Mouse (Mus musculus) limb, embryonic 12.5 days (tissue): Measurements from ENCODE around the gene Capn9. TPM values are rescaled to one million over a fixed set of nuclear protein-coding genes. Genes with fewer than 3 reads are reported as not detected.

Source experiments
- ATAC-seq: fragments of 200-750 bp; cut with Nextera tagmentation; 2 replicates; pipeline ENCODE4 v1.8.0; 2017; ENCODE audit warnings: low read depth, moderate TSS enrichment; ENCODE audit not compliant: insufficient number of reproducible peaks, insufficient read depth, low FRiP score, low TSS enrichment
- H3K27ac ChIP-seq: fragments of 300-500 bp; sonication (generic); 2 replicates; pipeline ENCODE4 v1.5.1; 2016; ENCODE audit warnings: mild to moderate bottlenecking, moderate library complexity
- H3K27me3 ChIP-seq: fragments of 300-500 bp; sonication (generic); 2 replicates; pipeline ENCODE4 v1.6.1; 2016; ENCODE audit warnings: mild to moderate bottlenecking, moderate library complexity
- H3K36me3 ChIP-seq: fragments of 300-500 bp; sonication (generic); 2 replicates; pipeline ENCODE4 v1.6.1; 2016; ENCODE audit warnings: mild to moderate bottlenecking, moderate library complexity
- H3K4me1 ChIP-seq: fragments of 300-500 bp; sonication (generic); replicated peaks from 2 replicates; pipeline ENCODE4 v1.6.1; 2016
- H3K4me2 ChIP-seq: fragments of 300-500 bp; sonication (generic); 2 replicates; pipeline ENCODE4 v1.6.1; 2016; ENCODE audit warnings: mild to moderate bottlenecking, moderate library complexity
- H3K4me3 ChIP-seq: fragments of 300-500 bp; sonication (generic); replicated peaks from 2 replicates; pipeline ENCODE4 v1.5.1; 2016; ENCODE audit warnings: mild to moderate bottlenecking
- H3K9ac ChIP-seq: fragments of 300-500 bp; sonication (generic); replicated peaks from 2 replicates; pipeline ENCODE4 v1.6.1; 2016; ENCODE audit warnings: mild to moderate bottlenecking, moderate library complexity
- H3K9me3 ChIP-seq: fragments of 300-500 bp; sonication (generic); 2 replicates; pipeline ENCODE4 v1.6.1; 2016; ENCODE audit warnings: mild to moderate bottlenecking, moderate library complexity
- WGBS: fragments of 180-500 bp; shearing (Covaris S2); methylation state at CpG from one replicate; pipeline ENCODE4 v1.1.7; 2016; 5-methylcytosine and 5-hydroxymethylcytosine counted together
- polyA plus RNA-seq: library from polyadenylated mRNA; unstranded; fragments of >200 nt; fragmentation: Nextera tagmentation; extraction: Ambion mirVana; gene quantifications from 2 replicates; pipeline ENCODE4 v1.2.1, GENCODE M21; 2016

The Capn9 gene
- polyA plus RNA-seq, 1 experiment from 2014 or later: not detected

DNA sequence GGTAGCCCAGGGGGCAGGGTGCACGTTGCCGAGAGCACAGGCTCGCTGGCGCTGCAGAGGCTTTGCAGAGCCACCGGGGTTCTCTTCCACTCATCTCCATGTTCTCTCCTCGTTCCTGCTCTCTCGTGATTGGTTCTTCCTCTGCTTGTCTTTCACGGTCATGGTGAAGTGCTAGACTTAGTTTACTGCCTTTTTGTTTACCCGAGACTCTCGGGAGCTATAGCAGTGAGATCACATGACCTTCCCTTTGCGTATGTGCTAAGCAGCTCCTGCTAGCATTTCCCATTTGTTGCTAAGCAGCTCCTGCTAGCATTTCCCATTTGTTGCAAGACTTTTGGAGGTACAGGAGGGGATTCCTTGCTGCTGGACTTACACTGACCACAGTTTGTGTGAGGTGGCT lies 28.6 kb upstream of the Capn9 start:
- ATAC-seq: no peak

DNA sequence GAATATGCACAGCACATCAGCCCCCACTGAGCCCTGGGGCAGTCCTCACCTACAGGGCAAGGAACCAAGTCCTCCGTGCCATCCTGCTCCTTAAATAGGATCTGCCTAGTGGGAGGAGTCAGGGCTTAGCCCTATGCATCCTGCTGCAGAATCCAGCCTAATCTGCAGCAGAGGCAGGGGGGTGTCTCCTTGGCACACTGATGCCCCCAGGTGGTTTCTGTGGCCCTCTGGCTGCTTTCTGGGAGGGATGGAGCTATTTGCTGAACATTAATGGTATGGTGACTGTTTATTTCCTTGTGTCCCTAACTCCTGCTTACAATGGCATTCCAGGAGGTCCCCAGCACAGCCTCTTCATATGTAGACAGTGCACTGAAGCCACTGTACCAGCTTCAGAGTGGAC lies 27.7 kb upstream of the Capn9 start:
- H3K27ac ChIP-seq: no peak overlapping the region
- no peak overlapping the region for H3K4me2 ChIP-seq
- no peak for ATAC-seq
- no peaks in the 10 kb centered on the region for H3K4me1 ChIP-seq
- no peaks in the 10 kb centered on the region for H3K9me3 ChIP-seq
- H3K4me3 ChIP-seq: no peak overlapping the region
- peaks cover 95% of the 10 kb centered on the region for H3K36me3 ChIP-seq
- WGBS: 83% methylated on average over 1 of the region's 1 CpGs
- H3K27me3 ChIP-seq: no peaks in the 10 kb centered on the region
- no peak overlapping the region for H3K9ac ChIP-seq

More for the DNA sequence above, 28.6 kb upstream of the Capn9 start:
- Histone ChIP-seq H3K27ac (no peak overlapping the region), H3K4me2 (no peak overlapping the region), H3K9ac (no peak overlapping the region), H3K36me3 (peaks cover 97% of the 10 kb centered on the region), H3K4me1 (no peaks in the 10 kb centered on the region), H3K4me3 (no peak overlapping the region), H3K27me3 (no peaks in the 10 kb centered on the region), H3K9me3 (no peaks in the 10 kb centered on the region)
- 63% methylated on average over 11 of the region's 11 CpGs for WGBS

DNA sequence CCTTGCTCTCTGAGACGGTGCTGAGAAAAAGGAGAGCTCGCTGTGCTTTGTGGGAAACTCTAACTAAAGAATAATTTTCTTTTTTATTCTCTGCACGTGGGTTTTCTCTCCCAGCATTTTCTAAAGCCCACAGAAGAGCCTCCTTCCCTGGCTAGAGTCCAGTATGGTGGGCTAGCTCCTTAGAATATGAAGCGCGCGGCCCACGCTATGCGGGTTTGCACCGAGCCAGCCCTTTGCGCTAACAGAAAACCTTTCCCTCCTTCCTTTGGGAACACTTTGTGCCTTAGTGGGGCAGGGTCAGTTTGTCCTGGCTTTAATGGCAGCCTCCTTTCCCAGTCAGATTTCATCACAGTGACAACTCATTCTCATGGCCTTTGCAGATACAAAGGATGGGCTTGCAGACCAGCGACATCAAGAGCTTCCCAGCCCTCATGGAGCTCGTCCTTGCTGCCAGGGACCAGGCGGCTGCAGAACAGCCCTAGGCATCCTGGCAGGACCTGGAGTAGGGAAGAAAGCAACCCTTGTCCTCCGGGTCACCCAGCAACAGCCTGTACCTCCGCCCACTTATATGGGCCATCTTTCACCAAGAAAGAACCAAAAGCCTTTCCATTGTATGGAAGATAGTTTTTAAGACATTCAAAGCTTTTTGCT lies 24.8 kb upstream of the Capn9 start:
- H3K9me3 ChIP-seq: no peaks in the 10 kb centered on the region
- H3K27ac ChIP-seq: no peak overlapping the region
- no peak overlapping the region for H3K4me3 ChIP-seq
- no peak overlapping the region for H3K9ac ChIP-seq
- 94% methylated on average over 15 of the region's 15 CpGs for WGBS
- H3K4me1 ChIP-seq: no peaks in the 10 kb centered on the region
- peaks cover 66% of the 10 kb centered on the region for H3K36me3 ChIP-seq
- ATAC-seq: no peak
- no peaks in the 10 kb centered on the region for H3K27me3 ChIP-seq
- no peak overlapping the region for H3K4me2 ChIP-seq

DNA sequence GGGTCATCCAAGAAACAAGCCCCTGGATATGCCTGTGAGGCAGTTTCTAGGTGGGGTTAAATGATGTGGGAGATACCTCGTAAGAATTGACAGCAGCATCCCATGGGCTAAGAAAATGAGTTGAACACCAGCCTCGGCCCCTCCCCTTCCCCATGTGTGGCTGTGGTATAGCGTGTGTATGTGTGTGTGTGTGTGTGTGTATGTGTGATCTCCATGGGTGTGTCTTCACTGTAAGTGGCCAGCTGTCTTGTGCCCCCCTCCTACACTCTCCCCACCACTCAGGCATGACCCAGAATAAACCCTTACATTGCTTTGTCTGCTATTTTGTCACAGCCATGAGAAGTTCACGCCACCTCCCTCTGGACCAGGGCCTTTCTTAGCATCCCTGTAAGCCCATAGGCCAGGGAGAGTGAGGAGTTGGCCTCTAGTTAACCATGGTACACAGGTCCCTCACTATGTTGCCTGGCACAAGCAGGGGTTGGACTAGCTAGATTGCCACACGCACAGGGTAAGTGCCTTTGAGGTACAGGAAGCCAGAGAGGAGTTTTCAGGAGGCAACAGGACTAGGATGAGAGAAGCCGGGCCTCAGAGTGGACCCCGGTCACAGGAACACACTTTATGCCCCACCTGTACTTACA lies 20.7 kb upstream of the Capn9 start:
- no peak overlapping the region for H3K27ac ChIP-seq
- H3K27me3 ChIP-seq: no peaks in the 10 kb centered on the region
- H3K4me2 ChIP-seq: no peak overlapping the region
- H3K4me3 ChIP-seq: no peak overlapping the region
- peaks cover 28% of the 10 kb centered on the region for H3K36me3 ChIP-seq
- H3K9ac ChIP-seq: no peak overlapping the region
- WGBS: 80% methylated on average over 7 of the region's 7 CpGs
- no peak for ATAC-seq
- H3K4me1 ChIP-seq: no peaks in the 10 kb centered on the region
- no peaks in the 10 kb centered on the region for H3K9me3 ChIP-seq

DNA sequence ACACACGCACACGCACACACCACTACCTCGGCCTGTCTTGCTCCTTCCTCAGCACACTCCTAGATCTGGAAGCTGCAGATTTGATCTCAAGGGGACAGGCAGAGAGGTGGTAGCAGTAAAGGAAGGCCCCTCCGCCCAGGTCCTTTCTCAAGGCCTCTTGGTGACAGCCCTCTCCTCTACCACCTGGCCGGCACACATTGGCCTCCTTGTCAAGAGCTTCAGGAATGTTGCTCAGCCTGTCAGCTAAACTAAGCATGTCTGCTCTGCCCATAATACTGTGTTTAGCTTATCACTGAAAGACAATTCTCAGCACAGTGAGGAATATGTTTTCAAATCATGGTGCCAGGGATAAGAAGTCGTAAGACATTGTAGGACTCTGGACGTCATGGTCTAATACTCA lies 19.7 kb upstream of the Capn9 start:
- WGBS: 88% methylated on average over 7 of the region's 7 CpGs
- H3K9me3 ChIP-seq: no peaks in the 10 kb centered on the region
- no peaks in the 10 kb centered on the region for H3K27me3 ChIP-seq
- peaks cover 18% of the 10 kb centered on the region for H3K36me3 ChIP-seq
- no peak overlapping the region for H3K4me2 ChIP-seq
- H3K4me1 ChIP-seq: no peaks in the 10 kb centered on the region
- no peak overlapping the region for H3K4me3 ChIP-seq
- 0 out of 2 replicates have a peak overlapping the region, but pooled peaks have one; percentile 27 for H3K9ac ChIP-seq
- no peak overlapping the region for H3K27ac ChIP-seq
- no peak for ATAC-seq

DNA sequence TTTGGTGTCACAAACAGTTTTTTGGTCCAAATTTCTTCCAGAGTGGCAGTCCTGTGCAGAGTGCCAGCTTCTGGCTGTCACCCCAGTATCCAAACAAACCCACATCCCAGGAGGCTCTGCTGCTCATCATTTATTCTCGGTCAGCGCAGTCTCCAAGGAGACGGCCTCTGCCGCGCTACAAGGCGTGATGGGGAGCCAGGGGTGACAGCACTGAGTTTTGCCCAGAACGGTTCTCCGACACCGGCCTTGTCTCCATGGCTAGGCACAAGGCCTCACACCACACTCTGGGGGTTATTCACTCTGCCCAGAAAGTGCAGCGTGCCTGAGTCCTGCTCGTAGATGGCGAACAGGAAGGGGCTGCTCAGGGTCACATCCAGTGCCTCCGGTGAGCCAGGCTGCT lies 19.3 kb upstream of the Capn9 start:
- no peak overlapping the region for H3K27ac ChIP-seq
- H3K9ac ChIP-seq: no peak overlapping the region
- WGBS: 89% methylated on average over 13 of the region's 13 CpGs
- H3K27me3 ChIP-seq: no peaks in the 10 kb centered on the region
- no peaks in the 10 kb centered on the region for H3K9me3 ChIP-seq
- peaks cover 14% of the 10 kb centered on the region for H3K36me3 ChIP-seq
- no peak for ATAC-seq
- no peak overlapping the region for H3K4me3 ChIP-seq
- no peak overlapping the region for H3K4me2 ChIP-seq
- no peaks in the 10 kb centered on the region for H3K4me1 ChIP-seq

DNA sequence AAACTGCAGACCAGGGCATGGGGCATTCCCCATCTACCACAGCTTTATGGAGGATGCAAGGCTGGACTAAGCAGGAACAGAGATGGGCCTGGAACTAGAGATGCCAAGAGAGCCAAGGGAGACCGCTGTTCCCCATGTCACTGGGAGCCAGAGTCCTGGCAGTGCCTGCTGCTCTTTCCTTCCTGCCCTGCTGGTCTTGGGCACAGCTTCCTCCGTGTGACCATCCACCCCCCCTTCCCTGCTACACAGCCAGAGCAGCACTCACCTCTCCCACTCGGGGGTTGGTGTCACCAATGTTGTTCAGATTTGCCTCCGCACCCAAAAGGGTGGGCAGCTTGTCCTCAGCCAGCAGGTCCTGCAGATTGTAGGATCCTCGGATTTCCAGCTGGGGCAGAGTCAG lies 18.4 kb upstream of the Capn9 start:
- 62% methylated on average over 5 of the region's 5 CpGs for WGBS
- Histone ChIP-seq H3K4me2 (no peak overlapping the region), H3K9me3 (no peaks in the 10 kb centered on the region), H3K9ac (no peak overlapping the region), H3K4me1 (no peaks in the 10 kb centered on the region), H3K27me3 (peaks cover 3% of the 10 kb centered on the region; the same call in 1 of the 2 replicates), H3K36me3 (peaks cover 5% of the 10 kb centered on the region), H3K27ac (no peak overlapping the region), H3K4me3 (no peak overlapping the region)
- no peak for ATAC-seq

DNA sequence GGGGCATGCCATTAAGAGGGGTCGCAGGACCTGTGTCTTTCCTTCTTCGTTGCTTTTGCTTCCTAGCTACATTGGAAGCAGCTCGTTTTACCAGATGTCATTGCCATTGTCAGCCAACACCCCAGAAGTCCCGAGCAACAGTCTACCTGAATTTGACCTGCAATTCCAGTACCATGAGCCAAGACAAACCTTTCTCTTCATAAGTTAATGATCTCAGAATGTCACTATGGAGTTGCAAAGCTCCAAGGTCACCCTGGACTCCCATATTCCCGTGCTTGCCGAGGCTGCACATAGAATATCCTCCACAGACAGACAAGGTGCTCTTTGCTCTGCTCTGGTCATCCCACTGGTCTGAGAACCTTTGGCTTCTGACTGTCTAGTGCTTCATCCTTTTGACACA lies 8.8 kb upstream of the Capn9 start:
- Histone ChIP-seq H3K36me3 (no peaks in the 10 kb centered on the region), H3K27ac (no peak overlapping the region), H3K9me3 (no peaks in the 10 kb centered on the region), H3K27me3 (peaks cover 9% of the 10 kb centered on the region; the same call in 1 of the 2 replicates), H3K4me3 (no peak overlapping the region), H3K4me2 (no peak overlapping the region), H3K9ac (no peak overlapping the region), H3K4me1 (no peaks in the 10 kb centered on the region)
- 83% methylated on average over 6 of the region's 6 CpGs for WGBS
- ATAC-seq: no peak

DNA sequence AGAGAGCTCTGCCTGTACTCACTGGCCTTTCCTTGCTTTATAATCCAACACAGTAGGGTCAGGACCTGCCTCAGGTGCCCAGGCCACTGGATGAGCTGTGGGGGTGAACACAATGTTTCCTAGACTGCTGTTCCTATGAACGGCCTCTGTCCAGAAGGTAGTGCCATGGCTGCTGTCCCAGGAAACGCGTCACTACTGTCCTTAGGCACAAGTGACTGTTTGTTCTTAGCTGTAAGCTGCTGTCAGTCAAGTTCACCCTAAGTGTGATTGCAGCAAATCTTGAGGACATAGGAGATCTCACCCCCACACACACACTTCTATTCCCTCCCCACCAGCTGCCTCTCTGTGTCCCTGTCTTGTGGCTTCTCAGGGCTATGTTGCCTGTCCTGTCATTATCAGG lies 8.3 kb upstream of the Capn9 start:
- 93% methylated on average over 3 of the region's 3 CpGs for WGBS
- H3K4me3 ChIP-seq: no peak overlapping the region
- ATAC-seq: no peak
- H3K9ac ChIP-seq: no peak overlapping the region
- H3K4me2 ChIP-seq: no peak overlapping the region
- H3K27ac ChIP-seq: no peak overlapping the region
- no peaks in the 10 kb centered on the region for H3K36me3 ChIP-seq
- peaks cover 5% of the 10 kb centered on the region; the same call in 1 of the 2 replicates for H3K27me3 ChIP-seq
- H3K9me3 ChIP-seq: no peaks in the 10 kb centered on the region
- H3K4me1 ChIP-seq: no peaks in the 10 kb centered on the region

DNA sequence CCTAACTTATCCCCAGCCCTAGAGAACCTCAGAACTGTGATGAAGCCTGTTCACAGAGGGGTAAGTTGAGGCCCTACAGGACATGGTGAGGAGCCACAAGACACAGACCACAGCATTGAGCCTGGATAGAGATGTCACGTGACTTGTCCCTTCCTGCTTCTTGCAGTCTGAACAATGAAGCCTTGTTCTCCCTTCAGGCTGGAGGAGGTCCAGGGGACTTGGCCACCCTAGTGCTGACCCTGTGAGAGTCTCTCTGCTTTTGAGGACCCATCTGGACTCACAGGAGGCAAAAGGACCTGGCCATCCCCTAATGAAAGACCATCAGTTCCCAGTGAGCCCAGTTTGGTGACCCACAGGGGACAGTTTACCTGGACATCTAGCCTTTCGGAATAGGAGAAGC lies 6.8 kb upstream of the Capn9 start:
- Histone ChIP-seq H3K9ac (no peak overlapping the region), H3K4me1 (no peaks in the 10 kb centered on the region), H3K4me2 (no peak overlapping the region), H3K27ac (no peak overlapping the region; the same call in 1 of the 2 replicates), H3K9me3 (no peaks in the 10 kb centered on the region), H3K27me3 (peaks cover 2% of the 10 kb centered on the region; the same call in 1 of the 2 replicates), H3K36me3 (no peaks in the 10 kb centered on the region), H3K4me3 (no peak overlapping the region)
- ATAC-seq: no peak
- 76% methylated on average over 2 of the region's 2 CpGs for WGBS

DNA sequence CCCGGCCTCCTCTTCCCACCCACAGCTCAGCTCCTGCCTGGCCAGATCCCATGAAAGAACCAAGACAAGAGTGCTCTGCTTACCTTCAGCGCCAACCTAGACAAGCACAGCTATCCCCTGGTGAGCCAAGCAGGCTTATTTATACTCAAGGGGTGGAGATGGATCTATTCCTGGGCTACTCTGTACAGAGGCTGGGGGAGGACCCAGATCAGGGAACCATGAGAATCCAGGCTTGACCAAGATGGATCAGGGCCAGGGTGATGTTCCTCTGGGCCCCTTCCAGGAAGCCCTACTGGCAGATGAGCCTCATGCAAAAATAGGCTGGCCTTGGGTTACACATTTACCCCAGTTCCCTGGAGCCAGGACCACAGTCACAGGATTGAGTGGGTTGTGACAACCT lies 6.3 kb upstream of the Capn9 start, which contains the start of gene Agt:
TSS of gene Agt (minus strand) at position 114 of the 400 bp plus-strand sequence.
- no peak for ATAC-seq
- H3K36me3 ChIP-seq: no peaks in the 10 kb centered on the region
- 82% methylated on average over 2 of the region's 2 CpGs for WGBS
- no peak within 1 kb of the TSS for H3K4me3 ChIP-seq
- no peaks in the 10 kb centered on the region for H3K4me1 ChIP-seq
- H3K9me3 ChIP-seq: no peaks in the 10 kb centered on the region
- H3K9ac ChIP-seq: no peak within 1 kb of the TSS
- H3K27me3 ChIP-seq: no peaks in the 10 kb centered on the region
- H3K4me2 ChIP-seq: no peak within 1 kb of the TSS
- no peak within 1 kb of the TSS; the same call in 1 of the 2 replicates for H3K27ac ChIP-seq
